Mouse (Mus musculus) inflammation-experienced regulatory T-cells, adult 6 months (primary cell): ENCODE results near the gene Tomm40. TPM values are rescaled to one million over a fixed set of nuclear protein-coding genes. Genes with fewer than 3 reads are reported as not detected.

Source experiments
- ATAC-seq: one replicate; pipeline ENCODE4 v1.8.0; 2017
- polyA plus RNA-seq, 3 experiments: library from polyadenylated mRNA; unstranded; fragments of 100-300 nt; shearing (Covaris generic); gene quantifications; one replicate each; pipeline ENCODE4 v1.2.1; 2017

Tomm40 gene
- 10 to 100 TPM in 1 of 3 experiments, 1 to 10 TPM in 2; 7.3 to 10.5 (median 8.0) TPM for polyA plus RNA-seq

GRCm38 (mm10) chr7:19715239-19716054 lies at the start of gene Tomm40:
Tomm40 (minus strand) TSS chr7:19715438.
- peak; percentile 90 for ATAC-seq

GRCm38 (mm10) chr7:19764581-19764980 lies 49.3 kb upstream of the Tomm40 start:
- no peak for ATAC-seq

- ATAC-seq: no peak
Measured at GRCm38 (mm10) chr7:19763829-19764477, 48.7 kb upstream of the Tomm40 start.

GRCm38 (mm10) chr7:19762283-19762682 lies 47.0 kb upstream of the Tomm40 start:
- ATAC-seq: no peak

- ATAC-seq: no peak
Measured at GRCm38 (mm10) chr7:19760021-19760420, 44.8 kb upstream of the Tomm40 start.

GRCm38 (mm10) chr7:19758623-19759022 lies 43.4 kb upstream of the Tomm40 start:
- ATAC-seq: no peak

- ATAC-seq: no peak
Measured at GRCm38 (mm10) chr7:19755851-19756786, 40.9 kb upstream of the Tomm40 start.

GRCm38 (mm10) chr7:19755008-19755407 lies 39.8 kb upstream of the Tomm40 start:
- no peak for ATAC-seq

- ATAC-seq: no peak
Measured at GRCm38 (mm10) chr7:19754065-19754464, 38.8 kb upstream of the Tomm40 start.

GRCm38 (mm10) chr7:19753587-19753986 lies 38.3 kb upstream of the Tomm40 start:
- ATAC-seq: no peak

- no peak for ATAC-seq
Measured at GRCm38 (mm10) chr7:19752652-19753051, 37.4 kb upstream of the Tomm40 start.

- no peak for ATAC-seq
Measured at GRCm38 (mm10) chr7:19751070-19751383, 35.8 kb upstream of the Tomm40 start.

- peak; percentile 42 for ATAC-seq
Measured at GRCm38 (mm10) chr7:19750217-19751069, 35.2 kb upstream of the Tomm40 start, which contains the start of gene Nectin2. Nectin2 (minus strand) TSS chr7:19750483.

GRCm38 (mm10) chr7:19749389-19750216 lies 34.4 kb upstream of the Tomm40 start:
- peak; percentile 64 for ATAC-seq

GRCm38 (mm10) chr7:19748219-19749195 lies 33.3 kb upstream of the Tomm40 start:
- ATAC-seq: no peak

- no peak for ATAC-seq
Measured at GRCm38 (mm10) chr7:19747420-19748218, 32.4 kb upstream of the Tomm40 start.

GRCm38 (mm10) chr7:19746426-19747201 lies 31.4 kb upstream of the Tomm40 start:
- no peak for ATAC-seq

GRCm38 (mm10) chr7:19745971-19746370 lies 30.7 kb upstream of the Tomm40 start:
- no peak for ATAC-seq
